Mouse (Mus musculus) liver, embryonic 14.5 days (tissue): ENCODE data around the gene P2rx7.

ENCODE experiments used
- CTCF ChIP-seq: IDR thresholded peaks from 2 replicates; pipeline ENCODE4 v1.5.1; 2016; ENCODE audit warnings: antibody characterized with exemption, low read depth, control low read depth
- EP300 ChIP-seq: IDR thresholded peaks from 2 replicates; pipeline ENCODE4 v1.6.1; 2016; ENCODE audit warnings: antibody characterized with exemption, low read depth

GRCm38 (mm10) chr5:122621376-122621886 is 22.3 kb upstream of the P2rx7 start:
- TF ChIP-seq CTCF, result no peak
- no peak for TF ChIP-seq EP300
